Mouse (Mus musculus) intestine, embryonic 14.5 days (tissue): ENCODE results near the gene Mrln. TPM values are rescaled to one million over a fixed set of nuclear protein-coding genes. Genes with fewer than 3 reads are reported as not detected.

ENCODE experiments used
- ATAC-seq: fragments of 200-750 bp; cut with Nextera tagmentation; replicated peaks from 2 replicates; pipeline ENCODE4 v1.8.0; 2017; ENCODE audit warnings: low read depth, moderate number of reproducible peaks, moderate TSS enrichment, moderate library complexity; ENCODE audit not compliant: low FRiP score, low TSS enrichment
- DNase-seq: peaks from one replicate; pipeline ENCODE4 v3.0.0-alpha.2; 2018; ENCODE audit warnings: low spot score
- H3K27ac ChIP-seq: fragments of 300-500 bp; sonication (generic); 2 replicates; pipeline ENCODE4 v1.5.1; 2014; ENCODE audit warnings: low read depth, mild to moderate bottlenecking, control low read depth
- H3K27me3 ChIP-seq: fragments of 300-500 bp; sonication (generic); replicated peaks from 2 replicates; pipeline ENCODE4 v1.6.1; 2014; ENCODE audit warnings: low read length, control low read depth; ENCODE audit not compliant: control insufficient read depth, insufficient read depth
- H3K36me3 ChIP-seq: fragments of 300-500 bp; sonication (generic); 2 replicates; pipeline ENCODE4 v1.6.1; 2014; ENCODE audit warnings: low read length, control low read depth; ENCODE audit not compliant: control insufficient read depth, insufficient read depth
- H3K4me1 ChIP-seq: fragments of 300-500 bp; sonication (generic); replicated peaks from 2 replicates; pipeline ENCODE4 v1.6.1; 2014; ENCODE audit warnings: low read length, control low read depth, mixed read lengths; ENCODE audit not compliant: control insufficient read depth, insufficient read depth
- H3K4me2 ChIP-seq: fragments of 300-500 bp; sonication (generic); 2 replicates; pipeline ENCODE4 v1.6.1; 2014; ENCODE audit warnings: low read length
- H3K4me3 ChIP-seq: fragments of 300-500 bp; sonication (generic); 2 replicates; pipeline ENCODE4 v1.5.1; 2014; ENCODE audit warnings: low read depth, low read length, control low read depth, mixed read lengths
- H3K9ac ChIP-seq: fragments of 300-500 bp; sonication (generic); 2 replicates; pipeline ENCODE4 v1.6.1; 2014; ENCODE audit warnings: mild to moderate bottlenecking, low read length
- H3K9me3 ChIP-seq: fragments of 300-500 bp; sonication (generic); 2 replicates; pipeline ENCODE4 v1.6.1; 2016; ENCODE audit warnings: low read length, control low read depth; ENCODE audit not compliant: control insufficient read depth
- WGBS: fragments of 180-500 bp; shearing (Covaris S2); extraction: QIAGEN DNeasy Blood & Tissue Kit; methylation state at CpG from one replicate; pipeline ENCODE4 v1.1.7; 2014; 5-methylcytosine and 5-hydroxymethylcytosine counted together
- polyA plus RNA-seq: library from polyadenylated mRNA; unstranded; fragments of >200 nt; fragmentation: Nextera tagmentation; extraction: Ambion mirVana; gene quantifications from 2 replicates; pipeline ENCODE4 v1.2.1, GENCODE M21; 2014

Mrln gene
- polyA plus RNA-seq, result 0.79 and 1.0 TPM in 2 replicates

GRCm38 (mm10) chr10:70204505-70205399, at the start of gene Mrln:
TSS of gene Mrln (plus strand) at chr10:70204664.
- H3K27me3 ChIP-seq, result no peaks in the 10 kb centered on the region
- H3K27ac ChIP-seq, result no peak within 1 kb of the TSS
- H3K36me3 ChIP-seq, result no peaks in the 10 kb centered on the region
- no peak within 1 kb of the TSS for H3K4me3 ChIP-seq
- H3K4me2 ChIP-seq, result peak within 1 kb of the TSS; percentile 11; the same call in 1 of the 2 replicates
- DNase-seq (peak; percentile 61), ATAC-seq (no peak; the same call in 1 of the 2 replicates)
- H3K9me3 ChIP-seq, result no peaks in the 10 kb centered on the region
- H3K9ac ChIP-seq, result no peak within 1 kb of the TSS
- H3K4me1 ChIP-seq, result peaks cover 7% of the 10 kb centered on the region; the same call in 1 of the 2 replicates
- WGBS, result 29% methylated on average over 17 of the region's 17 CpGs

DNA sequence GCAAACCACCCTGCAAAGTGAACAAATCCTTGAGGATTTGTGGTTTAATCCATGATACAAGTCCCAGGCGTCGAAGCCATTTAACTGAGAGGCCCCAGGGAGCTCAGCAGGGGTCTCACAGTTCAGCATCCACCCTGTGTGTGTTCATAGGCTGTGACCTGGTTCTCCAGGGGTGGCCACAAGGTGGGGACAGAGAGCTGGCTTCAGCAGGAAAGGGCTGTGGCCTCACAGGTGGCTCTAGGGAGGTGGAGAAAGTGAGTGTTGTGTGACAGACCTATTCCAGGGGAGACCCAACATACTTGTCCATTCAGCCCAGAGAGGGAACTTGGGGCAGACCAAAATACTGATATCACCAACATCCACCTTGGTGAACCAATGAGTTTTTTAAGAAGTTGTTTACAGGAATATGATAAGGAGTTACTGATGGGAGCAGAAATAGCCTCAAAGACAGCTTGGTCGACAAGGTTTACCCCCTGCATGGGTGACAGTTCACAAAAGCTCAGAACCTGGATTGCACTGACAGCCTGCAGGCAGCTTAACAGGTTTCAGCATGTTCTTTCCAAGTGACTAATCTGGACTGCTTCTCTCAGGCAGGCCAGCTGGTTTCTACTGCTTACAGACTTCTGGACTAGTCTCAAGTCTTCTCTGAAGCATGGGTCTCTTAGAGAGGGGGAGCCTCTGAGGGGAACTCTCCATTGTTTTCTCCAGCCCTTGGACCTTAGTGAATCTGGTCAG, 47.9 kb upstream of the Mrln start:
- Histone ChIP-seq H3K4me2 (no peak overlapping the region), H3K36me3 (peaks cover 34% of the 10 kb centered on the region), H3K9me3 (peaks cover 7% of the 10 kb centered on the region; the same call in 1 of the 2 replicates), H3K4me3 (no peak overlapping the region), H3K27me3 (no peaks in the 10 kb centered on the region), H3K4me1 (peaks cover 12% of the 10 kb centered on the region; the same call in 1 of the 2 replicates), H3K9ac (no peak overlapping the region), H3K27ac (no peak overlapping the region)
- 86% methylated on average over 3 of the region's 3 CpGs for WGBS
- ATAC-seq, result no peak
- no peak for DNase-seq

- H3K4me3 ChIP-seq, result no peak overlapping the region
- peaks cover 29% of the 10 kb centered on the region for H3K36me3 ChIP-seq
- no peak overlapping the region for H3K9ac ChIP-seq
- H3K27ac ChIP-seq, result no peak overlapping the region
- H3K4me1 ChIP-seq, result no peaks in the 10 kb centered on the region
- WGBS, result 80% methylated on average over 12 of the region's 12 CpGs
- H3K4me2 ChIP-seq, result no peak overlapping the region
- no peak for DNase-seq
- H3K27me3 ChIP-seq, result no peaks in the 10 kb centered on the region
- peaks cover 7% of the 10 kb centered on the region; the same call in 1 of the 2 replicates for H3K9me3 ChIP-seq
- ATAC-seq, result no peak
Measured at GRCm38 (mm10) chr10:70159651-70160320, 44.7 kb upstream of the Mrln start.

- peaks cover 7% of the 10 kb centered on the region; the same call in 1 of the 2 replicates for H3K9me3 ChIP-seq
- no peak overlapping the region for H3K4me2 ChIP-seq
- no peak overlapping the region for H3K27ac ChIP-seq
- no peaks in the 10 kb centered on the region for H3K4me1 ChIP-seq
- ATAC-seq (no peak), DNase-seq (no peak)
- no peak overlapping the region for H3K4me3 ChIP-seq
- no peaks in the 10 kb centered on the region for H3K27me3 ChIP-seq
- no peak overlapping the region for H3K9ac ChIP-seq
- H3K36me3 ChIP-seq, result peaks cover 19% of the 10 kb centered on the region
- 87% methylated on average over 12 of the region's 12 CpGs for WGBS
Measured at GRCm38 (mm10) chr10:70160811-70161210, 43.7 kb upstream of the Mrln start.

DNA sequence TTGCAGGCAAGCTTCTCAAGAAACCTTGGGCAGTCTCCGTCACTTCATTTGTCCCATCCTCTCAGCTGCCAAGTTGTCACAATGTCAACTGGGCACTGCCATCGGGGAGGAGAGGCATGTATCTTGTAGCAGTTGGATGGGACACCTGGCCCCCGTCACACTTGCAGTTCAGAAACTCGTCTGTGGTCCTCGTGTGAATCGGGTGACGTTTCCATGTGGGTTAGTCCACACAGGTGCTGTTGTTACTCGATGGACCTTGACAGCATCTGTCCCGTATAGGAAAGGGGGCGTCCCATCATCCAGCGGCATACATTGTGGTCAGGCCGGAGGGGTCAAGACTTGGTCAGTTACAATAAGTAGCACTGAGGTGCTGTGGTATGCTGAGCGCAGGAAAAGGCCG, 43.0 kb upstream of the Mrln start:
- H3K4me2 ChIP-seq, result no peak overlapping the region
- no peaks in the 10 kb centered on the region for H3K27me3 ChIP-seq
- no peaks in the 10 kb centered on the region for H3K4me1 ChIP-seq
- no peak for ATAC-seq
- peaks cover 5% of the 10 kb centered on the region; the same call in 1 of the 2 replicates for H3K9me3 ChIP-seq
- no peak overlapping the region for H3K9ac ChIP-seq
- 93% methylated on average over 14 of the region's 14 CpGs for WGBS
- no peak overlapping the region for H3K27ac ChIP-seq
- H3K4me3 ChIP-seq, result no peak overlapping the region
- DNase-seq, result no peak
- peaks cover 12% of the 10 kb centered on the region for H3K36me3 ChIP-seq

DNA sequence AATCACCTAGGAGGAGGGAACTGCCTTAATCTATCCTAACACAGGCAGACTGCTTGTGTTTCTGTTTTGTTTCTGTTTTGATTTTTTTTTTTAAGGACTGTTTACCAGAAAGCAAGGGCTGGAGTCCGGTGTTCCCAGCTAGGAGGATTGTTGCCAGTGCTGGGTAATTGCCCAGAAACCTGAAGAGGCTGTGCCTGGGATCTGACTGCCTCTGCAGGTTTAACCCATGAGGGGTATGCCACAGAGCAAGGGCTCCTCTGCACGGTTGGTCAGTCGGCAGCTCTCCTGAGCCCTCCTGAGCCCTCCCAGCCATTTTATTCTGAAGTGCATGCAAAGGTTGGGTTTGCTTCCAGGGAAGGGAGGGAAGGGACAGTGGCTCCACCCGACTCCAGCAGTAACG, 40.8 kb upstream of the Mrln start:
- Histone ChIP-seq H3K4me3 (no peak overlapping the region), H3K4me1 (no peaks in the 10 kb centered on the region; the same call in 1 of the 2 replicates), H3K4me2 (no peak overlapping the region), H3K27me3 (no peaks in the 10 kb centered on the region), H3K9me3 (no peaks in the 10 kb centered on the region), H3K27ac (no peak overlapping the region), H3K36me3 (peaks cover 15% of the 10 kb centered on the region), H3K9ac (no peak overlapping the region)
- DNase-seq (no peak), ATAC-seq (no peak)
- 49% methylated on average over 5 of the region's 5 CpGs for WGBS

DNA sequence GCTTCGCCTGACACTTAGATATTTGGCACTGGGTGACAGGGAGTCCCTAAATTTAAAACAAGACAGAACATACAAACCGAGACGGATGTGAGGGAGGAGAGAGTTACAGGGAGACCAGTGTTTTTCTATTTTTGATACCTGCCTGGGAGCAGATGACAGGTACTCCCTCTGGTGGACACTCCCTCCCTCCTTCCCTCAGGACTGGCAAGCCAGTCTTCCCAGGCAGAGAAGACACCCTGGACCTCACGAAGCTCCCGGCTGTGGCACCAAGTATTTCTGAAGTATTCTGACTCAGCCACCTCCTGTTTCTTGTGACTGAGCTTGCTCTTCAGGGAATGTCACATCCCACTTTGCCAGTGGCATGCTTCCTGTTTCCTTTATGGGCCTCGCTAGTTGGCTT, 38.6 kb upstream of the Mrln start:
- H3K4me2 ChIP-seq, result no peak overlapping the region
- no peak overlapping the region for H3K27ac ChIP-seq
- 71% methylated on average over 6 of the region's 6 CpGs for WGBS
- no peaks in the 10 kb centered on the region for H3K27me3 ChIP-seq
- H3K9ac ChIP-seq, result no peak overlapping the region
- DNase-seq, result no peak
- no peaks in the 10 kb centered on the region; the same call in 1 of the 2 replicates for H3K4me1 ChIP-seq
- no peaks in the 10 kb centered on the region for H3K9me3 ChIP-seq
- no peak overlapping the region for H3K4me3 ChIP-seq
- peaks cover 37% of the 10 kb centered on the region for H3K36me3 ChIP-seq
- ATAC-seq, result no peak

GRCm38 (mm10) chr10:70166427-70166826, 38.0 kb upstream of the Mrln start:
- 88% methylated on average over 5 of the region's 5 CpGs for WGBS
- Histone ChIP-seq H3K36me3 (peaks cover 39% of the 10 kb centered on the region), H3K4me3 (no peak overlapping the region), H3K9ac (no peak overlapping the region), H3K4me1 (no peaks in the 10 kb centered on the region; the same call in 1 of the 2 replicates), H3K9me3 (no peaks in the 10 kb centered on the region), H3K27ac (no peak overlapping the region), H3K4me2 (no peak overlapping the region), H3K27me3 (no peaks in the 10 kb centered on the region)
- no peak for ATAC-seq
- no peak for DNase-seq
